Mouse (Mus musculus): ENCODE results near the gene Islr2.

GRCm38 (mm10) chr9:58210304-58210627 lies 6.1 kb upstream of the Islr2 start:
- TF ChIP-seq CTCF (conservative IDR thresholded peaks at IDR 0.05; ENCODE audit: insufficient read depth, insufficient read length, low read depth, low read length) (no peak), POLR2A (IDR thresholded peaks at IDR 0.05; ENCODE audit: low read depth, low read length) (no peak)
